Mouse (Mus musculus): ENCODE measurements around the gene Nr1d1.

GRCm38 (mm10) chr11:98740026-98740392, 35.1 kb downstream of the Nr1d1 start:
- TF ChIP-seq CTCF (IDR thresholded peaks at IDR 0.05; ENCODE audit: low read depth) (no peak), EP300 (IDR thresholded peaks at IDR 0.05; ENCODE audit: low read depth) (no peak)

Measured in heart, postnatal 0 days (tissue).